Mouse (Mus musculus) heart, postnatal 0 days (tissue): Measurements from ENCODE around the gene Kmt5b. TPM values are rescaled to one million over a fixed set of nuclear protein-coding genes. Genes with fewer than 3 reads are reported as not detected.

ENCODE experiments used
- ATAC-seq: fragments of 200-750 bp; cut with Nextera tagmentation; 2 replicates; pipeline ENCODE4 v1.8.0; 2017; ENCODE audit warnings: low read depth, moderate number of reproducible peaks, moderate library complexity; ENCODE audit not compliant: insufficient read depth
- DNase-seq: peaks from one replicate; pipeline ENCODE4 v3.0.0-alpha.2; 2016; ENCODE audit warnings: low spot score
- H3K27ac ChIP-seq: fragments of 300-500 bp; sonication (generic); 2 replicates; pipeline ENCODE4 v1.5.1; 2014; ENCODE audit warnings: low read depth, mild to moderate bottlenecking
- H3K27me3 ChIP-seq: fragments of 300-500 bp; sonication (generic); 2 replicates; pipeline ENCODE4 v1.6.1; 2014; ENCODE audit warnings: low read length, mixed read lengths; ENCODE audit not compliant: control insufficient read depth, insufficient read depth
- H3K36me3 ChIP-seq: fragments of 300-500 bp; sonication (generic); replicated peaks from 2 replicates; pipeline ENCODE4 v1.6.1; 2014; ENCODE audit warnings: low read length, mixed read lengths; ENCODE audit not compliant: control insufficient read depth, insufficient read depth
- H3K4me1 ChIP-seq: fragments of 300-500 bp; sonication (generic); 2 replicates; pipeline ENCODE4 v1.6.1; 2014; ENCODE audit warnings: antibody characterized with exemption; ENCODE audit not compliant: control insufficient read depth, insufficient read depth
- H3K4me2 ChIP-seq: fragments of 300-500 bp; sonication (generic); 2 replicates; pipeline ENCODE4 v1.6.1; 2014; ENCODE audit warnings: low read depth, mild to moderate bottlenecking, low read length, moderate library complexity
- H3K4me3 ChIP-seq: fragments of 300-500 bp; sonication (generic); 2 replicates; pipeline ENCODE4 v1.5.1; 2014; ENCODE audit warnings: low read depth, low read length
- H3K9ac ChIP-seq: fragments of 300-500 bp; sonication (generic); replicated peaks from 2 replicates; pipeline ENCODE4 v1.6.1; 2014; ENCODE audit warnings: low read depth, low read length, mixed read lengths
- H3K9me3 ChIP-seq: fragments of 300-500 bp; sonication (generic); replicated peaks from 2 replicates; pipeline ENCODE4 v1.6.1; 2016; ENCODE audit warnings: low read length; ENCODE audit not compliant: control insufficient read depth
- CTCF ChIP-seq: IDR thresholded peaks from 2 replicates; pipeline ENCODE4 v1.5.1; 2016; ENCODE audit warnings: antibody characterized with exemption, control low read depth, low read depth
- EP300 ChIP-seq: IDR thresholded peaks from 2 replicates; pipeline ENCODE4 v1.6.1; 2016; ENCODE audit warnings: antibody characterized with exemption, low read depth
- WGBS: fragments of 180-500 bp; shearing (Covaris S2); extraction: QIAGEN DNeasy Blood & Tissue Kit; methylation state at CpG from one replicate; pipeline ENCODE4 v1.1.7; 2014; 5-methylcytosine and 5-hydroxymethylcytosine counted together
- polyA plus RNA-seq: library from polyadenylated mRNA; unstranded; fragments of >200 nt; fragmentation: Nextera tagmentation; extraction: Ambion mirVana; gene quantifications from 2 replicates; pipeline ENCODE4 v1.2.1, GENCODE M21; 2015
- total RNA-seq: library from RNA; depleted of rRNA; stranded (reverse); fragments of >200 nt; gene quantifications from 2 replicates; pipeline ENCODE4 v1.2.3, GENCODE M21; 2014; ENCODE audit warnings: low replicate concordance

Gene Kmt5b
- total and polyA plus RNA-seq, 2 experiments from 2014 or later = 16.2 to 27.9 TPM

GRCm38 (mm10) chr19:3840214-3840651 is 73.0 kb downstream of the Kmt5b start:
- H3K4me1 ChIP-seq = no peaks in the 10 kb centered on the region
- no peak overlapping the region for H3K9ac ChIP-seq
- no peaks in the 10 kb centered on the region for H3K36me3 ChIP-seq
- H3K27me3 ChIP-seq = no peaks in the 10 kb centered on the region
- H3K9me3 ChIP-seq = no peaks in the 10 kb centered on the region
- TF ChIP-seq EP300 = no peak
- TF ChIP-seq CTCF = no peak
- no peak overlapping the region for H3K4me3 ChIP-seq
- no peak overlapping the region for H3K27ac ChIP-seq
- WGBS = 33% methylated on average over 5 of the region's 5 CpGs
- H3K4me2 ChIP-seq = no peak overlapping the region
- DNase-seq = no peak
- no peak for ATAC-seq

- ATAC-seq (no peak), DNase-seq (no peak)
- Histone ChIP-seq H3K9me3 (no peaks in the 10 kb centered on the region), H3K4me1 (no peaks in the 10 kb centered on the region), H3K4me2 (no peak overlapping the region), H3K9ac (no peak overlapping the region), H3K27ac (no peak overlapping the region), H3K36me3 (no peaks in the 10 kb centered on the region), H3K27me3 (no peaks in the 10 kb centered on the region), H3K4me3 (no peak overlapping the region)
- 75% methylated on average over 5 of the region's 5 CpGs for WGBS
- TF ChIP-seq EP300 (no peak), CTCF (no peak)
Measured at GRCm38 (mm10) chr19:3840685-3841084, 73.5 kb downstream of the Kmt5b start.

GRCm38 (mm10) chr19:3842359-3843148 is 75.3 kb downstream of the Kmt5b start:
- DNase-seq = no peak
- Histone ChIP-seq H3K4me1 (no peaks in the 10 kb centered on the region), H3K27me3 (no peaks in the 10 kb centered on the region), H3K4me2 (no peak overlapping the region), H3K36me3 (no peaks in the 10 kb centered on the region), H3K9me3 (no peaks in the 10 kb centered on the region), H3K9ac (no peak overlapping the region), H3K27ac (no peak overlapping the region), H3K4me3 (no peak overlapping the region)
- no peak for ATAC-seq
- TF ChIP-seq EP300 = no peak
- no peak for TF ChIP-seq CTCF
- 53% methylated on average over 12 of the region's 12 CpGs for WGBS

- no peak for ATAC-seq
- Histone ChIP-seq H3K4me3 (no peak overlapping the region), H3K27me3 (no peaks in the 10 kb centered on the region), H3K9me3 (no peaks in the 10 kb centered on the region), H3K9ac (no peak overlapping the region), H3K36me3 (no peaks in the 10 kb centered on the region), H3K4me1 (no peaks in the 10 kb centered on the region), H3K27ac (no peak overlapping the region), H3K4me2 (no peak overlapping the region)
- no peak for TF ChIP-seq CTCF
- no peak for TF ChIP-seq EP300
- 76% methylated on average over 2 of the region's 2 CpGs for WGBS
- DNase-seq = no peak
Measured at GRCm38 (mm10) chr19:3843629-3844028, 76.4 kb downstream of the Kmt5b start.

- ATAC-seq = no peak
- no peak overlapping the region for H3K27ac ChIP-seq
Measured at GRCm38 (mm10) chr19:3844836-3845235, 77.6 kb downstream of the Kmt5b start.

GRCm38 (mm10) chr19:3845339-3845738 is 78.1 kb downstream of the Kmt5b start:
- Histone ChIP-seq H3K27me3 (no peaks in the 10 kb centered on the region), H3K4me3 (no peak overlapping the region), H3K4me2 (no peak overlapping the region), H3K4me1 (no peaks in the 10 kb centered on the region), H3K27ac (no peak overlapping the region), H3K9ac (no peak overlapping the region), H3K36me3 (no peaks in the 10 kb centered on the region), H3K9me3 (no peaks in the 10 kb centered on the region)
- WGBS = 90% methylated on average over 10 of the region's 11 CpGs
- no peak for TF ChIP-seq EP300
- no peak for TF ChIP-seq CTCF
- no peak for DNase-seq
- ATAC-seq = no peak

More at GRCm38 (mm10) chr19:3844836-3845235, 77.6 kb downstream of the Kmt5b start:
- no peak overlapping the region for H3K4me3 ChIP-seq
- WGBS = 98% methylated on average over 1 of the region's 1 CpGs
- H3K27me3 ChIP-seq = no peaks in the 10 kb centered on the region
- H3K4me1 ChIP-seq = no peaks in the 10 kb centered on the region
- DNase-seq = no peak
- TF ChIP-seq CTCF (no peak), EP300 (no peak)
- no peaks in the 10 kb centered on the region for H3K36me3 ChIP-seq
- H3K9ac ChIP-seq = no peak overlapping the region
- no peaks in the 10 kb centered on the region for H3K9me3 ChIP-seq
- no peak overlapping the region for H3K4me2 ChIP-seq
